Mouse (Mus musculus): ENCODE data around the gene Wnt7b.

DNA sequence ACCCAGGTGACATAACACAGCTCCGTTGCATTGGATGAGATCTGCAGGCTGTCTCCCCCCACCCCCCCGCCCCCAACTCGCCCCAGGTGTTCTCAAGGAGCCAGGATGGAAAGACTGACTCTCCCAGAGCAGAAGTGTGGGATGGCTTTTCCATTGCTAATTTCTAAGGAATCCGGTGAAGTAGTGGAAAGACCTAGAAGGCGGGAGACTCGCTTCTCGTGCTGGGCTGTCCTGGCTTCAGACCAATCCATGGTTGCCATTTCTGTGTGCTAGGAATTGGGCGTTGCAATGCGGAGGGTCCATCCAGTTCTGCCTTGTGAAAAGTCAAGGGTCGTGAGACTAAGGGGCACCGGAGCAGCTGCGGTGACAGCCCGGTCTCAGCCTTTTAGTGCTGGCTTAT, 39.9 kb upstream of the Wnt7b start:
- no peak for TF ChIP-seq ZC3H11A (IDR thresholded peaks at IDR 0.05; ENCODE audit: low read depth, low read length)
- no peak for TF ChIP-seq MAZ (IDR thresholded peaks at IDR 0.05; ENCODE audit: low read depth, low read length)
